Mouse (Mus musculus) NIH3T3 (cell line): ENCODE results near the gene Smad6.

Experiments used
- DNase-seq: peaks from one replicate; pipeline ENCODE4 v3.0.0-alpha.2; 2012; ENCODE audit warnings: low read depth

Smad6 gene

DNA sequence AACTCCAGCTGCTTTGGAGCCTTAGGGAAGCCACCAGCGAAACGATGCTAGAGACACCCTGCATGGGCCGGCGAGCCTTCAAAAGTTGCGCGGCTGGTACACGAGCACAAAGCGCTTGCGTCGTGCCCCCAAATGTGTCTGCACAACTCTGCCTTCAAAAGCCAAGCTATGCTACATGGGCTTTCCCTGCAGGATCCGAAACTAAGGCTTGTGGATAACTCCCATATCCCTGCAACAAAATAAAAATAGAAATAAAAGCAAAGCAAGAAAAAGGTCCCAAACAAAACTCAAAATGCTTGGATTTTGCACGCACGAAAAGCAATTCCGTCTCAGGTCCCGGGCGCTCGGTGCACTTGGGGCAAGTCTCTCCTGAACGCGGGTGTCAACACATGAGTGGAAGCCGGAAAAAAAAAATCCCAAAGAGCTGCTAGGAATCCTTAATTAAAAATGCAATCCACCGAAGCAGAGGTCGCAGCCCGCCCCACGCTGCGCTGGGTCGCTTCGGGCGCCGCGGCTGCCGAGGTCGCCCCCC lies 474 bp downstream of the Smad6 start:
- peak; percentile 48 for DNase-seq

DNA sequence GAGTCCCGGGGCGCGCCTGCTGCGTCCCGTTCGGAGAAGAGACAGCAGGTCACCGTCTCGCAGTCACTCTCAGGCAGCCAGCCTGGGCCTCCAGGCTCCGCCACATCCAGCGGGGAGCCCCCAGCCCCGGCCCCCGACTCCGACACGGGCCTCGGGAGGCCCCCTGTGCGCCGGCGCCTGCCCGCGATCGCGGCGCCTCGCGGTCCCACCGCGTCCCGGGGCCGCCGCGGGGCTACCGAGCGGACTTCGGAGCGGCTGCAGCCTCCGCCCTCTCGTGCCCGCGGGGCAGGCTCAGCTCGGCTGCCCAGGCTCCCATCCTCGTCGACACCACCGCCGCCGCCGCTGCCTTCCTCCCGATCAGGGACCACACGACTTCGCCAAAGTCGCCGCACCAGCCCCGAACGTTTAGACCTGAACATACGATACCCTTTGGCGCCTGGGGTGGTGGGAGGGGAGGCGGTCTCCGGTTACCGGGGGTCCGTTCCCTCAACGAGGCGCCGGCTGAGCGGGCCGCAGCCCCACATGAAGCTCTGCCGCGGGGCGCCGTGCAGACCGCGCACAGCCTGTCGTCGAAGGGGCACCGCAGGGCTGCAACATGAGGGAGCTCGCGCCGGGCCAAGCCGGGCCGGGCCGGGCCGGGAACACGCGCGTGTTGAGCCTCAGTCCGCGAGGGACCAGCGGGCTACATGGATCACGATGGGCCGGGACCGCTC lies 1.1 kb downstream of the Smad6 start:
- peak; percentile 50 for DNase-seq

DNA sequence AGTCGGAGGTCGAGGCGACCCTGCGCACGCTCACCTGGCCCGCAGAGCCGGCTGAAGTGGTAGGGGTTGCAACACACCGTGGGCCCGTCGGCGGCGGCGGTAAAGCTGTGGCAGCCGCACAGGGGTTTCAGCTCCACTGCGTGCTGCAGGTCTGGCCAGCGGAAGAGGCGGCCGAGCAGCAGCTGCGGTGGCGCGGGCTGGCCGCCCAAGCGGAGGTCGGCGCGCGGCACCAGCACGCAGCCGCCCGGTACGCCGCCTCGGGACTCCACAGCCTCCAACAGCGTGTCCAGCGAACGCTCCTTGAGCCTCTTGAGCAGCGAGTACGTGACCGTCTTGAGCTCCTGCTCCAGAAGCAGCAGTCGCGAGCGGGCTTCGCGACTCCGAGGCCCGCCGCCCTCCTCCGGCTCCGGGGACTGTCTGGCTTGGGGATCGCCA lies 1.7 kb downstream of the Smad6 start:
- DNase-seq, result peak; percentile 47

DNA sequence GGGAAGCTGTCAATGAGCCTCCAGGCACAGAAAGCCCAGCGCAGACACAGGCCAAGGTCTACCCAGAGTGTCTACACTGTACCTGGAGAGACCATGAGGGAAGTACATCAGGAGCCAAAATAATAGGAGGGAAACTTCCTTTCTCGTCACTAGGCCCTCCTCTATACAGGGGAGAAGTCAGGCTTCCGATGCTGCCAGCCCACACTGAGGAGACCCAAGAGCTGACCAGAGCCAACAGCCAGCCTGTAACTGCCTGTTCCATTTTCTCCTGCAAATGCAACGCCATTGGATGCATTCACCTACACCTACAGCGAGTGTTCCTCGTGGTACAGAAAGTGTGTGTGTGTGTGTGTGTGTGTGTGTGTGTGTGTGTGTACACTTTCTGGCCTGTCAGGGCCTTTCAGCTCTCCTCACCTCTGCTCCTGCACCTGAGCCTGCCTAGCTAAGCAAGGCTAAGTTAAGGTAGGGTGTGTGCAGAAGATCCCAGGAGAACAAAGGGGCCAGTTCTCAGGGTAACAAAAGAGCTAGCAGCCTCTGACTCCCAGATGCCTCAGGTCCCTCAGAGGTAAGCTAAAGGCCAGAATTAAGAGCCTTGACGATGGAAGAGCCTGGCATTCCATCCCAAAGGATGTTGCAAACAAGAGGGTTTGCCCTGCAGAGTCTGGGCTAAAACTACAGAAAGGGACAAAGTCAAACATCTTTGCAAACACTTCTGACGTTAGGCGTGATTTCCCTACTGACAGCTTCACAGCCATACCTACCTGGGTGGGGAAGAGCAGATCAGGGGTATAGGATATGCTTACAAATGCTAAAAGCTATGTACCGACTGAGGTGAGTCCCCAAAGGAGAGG lies 2.6 kb downstream of the Smad6 start:
- peak; percentile 31 for DNase-seq

DNA sequence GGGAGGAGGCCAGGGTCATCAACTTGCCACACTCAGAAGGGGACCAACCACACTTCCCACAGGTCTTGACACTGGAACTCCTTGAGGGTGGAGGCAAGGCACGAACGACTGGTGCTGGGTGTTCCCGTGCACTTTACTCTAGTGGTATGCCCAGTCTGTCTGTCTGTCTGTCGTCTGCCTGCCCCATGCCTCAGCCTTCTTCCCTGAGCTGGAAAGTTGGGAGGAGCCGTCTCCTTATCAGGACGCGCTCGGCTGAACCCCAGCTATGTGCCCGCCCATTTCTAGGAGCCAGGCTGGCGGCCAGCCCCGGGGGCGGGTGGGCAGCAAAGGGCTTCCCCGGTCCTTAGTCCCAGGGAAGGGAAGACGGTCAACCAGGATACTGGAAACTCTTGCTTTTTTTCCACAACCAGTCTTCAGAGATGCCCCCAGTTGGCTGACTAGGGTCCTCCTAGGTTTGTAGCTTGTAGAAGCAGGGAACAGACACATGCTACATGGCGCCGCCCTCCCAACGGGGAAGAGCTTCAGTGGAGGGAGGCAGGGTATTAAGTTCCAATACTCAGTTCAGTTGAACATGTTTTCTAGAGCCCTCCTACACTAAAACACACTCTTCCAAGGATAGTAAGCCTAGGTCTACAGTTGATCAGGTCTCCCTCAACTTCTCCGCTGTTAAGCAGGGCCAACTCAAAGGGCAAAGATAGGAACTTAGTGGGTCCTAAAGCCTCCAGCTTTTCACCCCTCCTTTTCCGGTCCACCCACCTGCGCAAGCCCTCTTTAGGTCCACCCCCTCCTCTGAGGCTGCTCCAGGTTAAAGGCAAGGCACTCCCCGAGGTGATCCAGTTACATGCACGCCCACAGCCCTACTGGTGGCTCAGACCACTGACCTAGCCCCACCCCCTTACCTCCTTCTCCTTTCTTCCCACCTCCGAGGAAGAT lies 3.7 kb downstream of the Smad6 start:
- DNase-seq, result peak; percentile 67

DNA sequence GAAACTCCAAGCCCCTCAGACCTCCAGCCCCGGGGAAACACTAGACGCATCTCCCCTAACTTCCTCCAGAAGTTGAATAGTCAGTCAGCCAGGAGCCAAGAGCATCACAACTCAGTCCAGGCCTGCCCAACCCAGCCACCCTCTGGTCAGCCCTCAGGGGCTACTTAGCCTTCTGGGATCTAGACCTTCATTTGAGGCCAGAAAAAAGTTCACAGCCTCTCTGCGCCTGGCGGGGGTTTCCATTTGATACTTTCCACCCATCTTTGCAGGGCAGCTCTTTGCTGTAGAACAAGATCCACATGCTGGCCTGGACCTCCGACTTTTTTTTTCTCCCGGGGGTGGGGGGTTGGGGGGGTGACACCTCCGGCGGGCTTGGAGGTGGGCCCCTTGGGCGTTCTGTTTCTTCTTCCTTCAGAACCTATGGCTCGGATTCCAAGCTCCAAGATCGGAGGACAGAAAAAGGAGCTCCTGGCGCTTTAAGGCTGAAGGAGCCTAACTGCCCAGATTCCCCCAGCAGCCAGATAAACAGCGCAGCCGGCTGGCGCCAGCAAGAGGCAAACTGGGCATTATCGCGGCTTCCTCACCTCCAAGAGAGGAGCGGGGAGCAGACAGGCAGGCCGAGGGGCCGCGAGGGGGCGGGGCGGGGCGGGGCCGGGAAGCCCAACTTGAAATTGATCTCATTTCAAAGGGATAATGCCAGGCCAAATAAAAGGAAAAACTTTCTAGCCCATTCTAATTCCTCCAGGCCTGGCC lies 5.0 kb downstream of the Smad6 start:
- peak; percentile 80 for DNase-seq

DNA sequence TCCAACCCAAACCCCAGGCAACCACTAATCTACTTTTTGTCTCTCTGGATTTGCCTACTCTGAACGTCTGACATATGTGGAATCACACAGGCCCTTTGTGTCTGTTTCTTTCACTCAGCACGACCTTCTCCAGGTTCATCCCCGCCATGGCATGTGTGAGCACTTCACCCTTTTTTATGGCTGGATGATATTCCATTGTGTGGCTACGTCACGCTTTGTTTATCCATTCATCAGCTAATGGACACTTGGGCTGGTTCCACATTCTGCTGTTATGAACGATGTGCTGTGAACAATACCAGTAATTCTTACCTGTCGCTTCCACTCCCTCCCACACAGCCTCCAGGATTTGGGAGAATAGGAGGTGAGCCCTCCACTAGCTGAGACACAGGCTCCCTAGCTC lies 5.8 kb downstream of the Smad6 start:
- DNase-seq, result no peak

DNA sequence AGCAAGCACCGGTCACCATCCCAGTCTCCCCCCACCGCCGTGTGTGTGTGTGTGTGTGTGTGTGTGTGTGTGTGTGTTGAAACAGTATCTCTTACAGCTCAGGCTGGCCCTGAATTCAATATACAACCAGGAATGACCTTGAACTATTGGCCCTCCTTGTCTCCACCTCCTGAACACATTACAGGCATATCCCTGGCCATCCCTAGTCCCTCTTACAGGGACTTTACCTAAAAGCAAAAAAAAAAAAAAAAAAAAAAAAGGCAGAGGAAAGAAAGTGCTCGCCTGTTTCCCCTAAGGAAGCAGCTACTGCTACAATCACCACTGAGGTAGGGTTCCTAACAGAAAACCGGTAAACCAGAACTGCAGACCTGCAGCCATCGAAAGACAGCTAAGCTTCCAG lies 7.1 kb downstream of the Smad6 start:
- DNase-seq, result no peak

DNA sequence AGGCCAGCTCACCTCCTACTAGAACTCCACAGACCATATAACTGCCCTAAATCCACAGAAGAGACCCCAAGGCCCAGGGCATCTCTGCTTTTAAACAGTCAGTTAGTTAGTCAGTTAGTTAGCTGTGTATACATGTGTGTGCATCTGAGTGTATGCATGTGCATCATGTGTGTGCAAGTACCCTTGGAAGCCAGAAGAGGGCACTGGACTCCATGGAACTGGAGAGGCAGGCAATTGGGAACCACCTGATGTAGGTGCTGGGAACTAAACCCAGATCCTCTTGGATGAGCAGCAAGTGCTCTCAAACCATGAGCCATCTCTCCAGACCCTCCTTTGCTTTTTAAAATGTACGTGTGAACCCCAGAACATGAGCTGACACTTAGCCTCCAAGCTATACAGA lies 10.5 kb downstream of the Smad6 start:
- no peak for DNase-seq

DNA sequence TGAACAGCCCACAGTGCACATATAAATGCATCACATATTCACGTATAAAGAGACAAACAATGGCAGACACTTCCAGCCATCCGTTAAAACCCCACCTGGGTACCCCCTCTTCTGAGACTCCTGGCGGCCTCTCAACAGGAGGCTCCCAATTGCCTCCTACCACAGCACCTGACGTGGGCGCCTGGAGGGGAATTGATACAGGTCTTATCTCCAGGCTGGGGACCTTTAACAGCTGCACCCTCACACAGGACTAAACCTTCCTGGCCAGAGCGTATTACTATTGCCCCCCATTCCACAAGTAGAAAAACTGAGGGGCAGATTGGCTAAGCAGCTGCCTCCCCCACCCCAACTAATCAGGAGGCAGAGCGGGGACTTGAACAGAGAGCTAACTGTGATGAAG lies 18.9 kb downstream of the Smad6 start:
- DNase-seq, result no peak

DNA sequence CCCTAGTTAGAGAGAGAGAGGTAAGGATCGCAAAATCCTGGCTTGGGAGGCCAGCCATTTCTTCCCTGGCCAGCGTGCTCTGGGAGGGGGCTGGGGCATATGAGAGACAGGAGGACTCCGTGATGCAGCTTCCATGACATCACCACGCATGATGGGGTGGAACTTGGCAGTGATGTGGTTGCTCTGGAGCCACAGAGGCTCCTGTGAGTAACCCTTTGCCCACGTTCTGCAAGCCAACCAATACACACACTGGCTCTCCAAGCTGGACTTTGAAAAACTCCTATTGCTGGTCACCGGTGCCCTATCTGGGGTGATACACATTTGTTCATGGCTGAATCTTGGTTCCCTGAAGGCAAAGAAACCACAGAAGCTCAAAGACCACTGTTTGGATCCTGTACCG lies 20.8 kb downstream of the Smad6 start:
- peak; percentile 31 for DNase-seq

DNA sequence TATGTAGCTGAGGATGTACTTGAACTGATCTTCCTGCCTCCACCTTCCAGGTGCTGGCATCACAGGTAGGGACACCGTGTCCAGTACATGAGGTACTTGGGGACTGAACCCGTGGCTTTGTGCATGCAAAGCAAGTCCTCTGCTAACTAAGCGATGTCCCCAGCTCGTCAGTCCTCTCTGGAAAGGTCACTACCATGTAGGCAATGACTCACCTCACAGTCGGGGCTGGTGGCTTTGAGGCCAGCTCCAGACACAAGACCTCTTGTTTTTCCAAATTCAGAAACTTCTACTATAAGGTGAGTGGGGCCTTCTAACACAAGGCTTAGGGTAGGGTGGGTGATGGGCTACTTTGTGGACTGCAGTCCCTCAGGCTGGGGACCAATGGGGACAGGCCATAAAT lies 21.8 kb downstream of the Smad6 start:
- no peak for DNase-seq

DNA sequence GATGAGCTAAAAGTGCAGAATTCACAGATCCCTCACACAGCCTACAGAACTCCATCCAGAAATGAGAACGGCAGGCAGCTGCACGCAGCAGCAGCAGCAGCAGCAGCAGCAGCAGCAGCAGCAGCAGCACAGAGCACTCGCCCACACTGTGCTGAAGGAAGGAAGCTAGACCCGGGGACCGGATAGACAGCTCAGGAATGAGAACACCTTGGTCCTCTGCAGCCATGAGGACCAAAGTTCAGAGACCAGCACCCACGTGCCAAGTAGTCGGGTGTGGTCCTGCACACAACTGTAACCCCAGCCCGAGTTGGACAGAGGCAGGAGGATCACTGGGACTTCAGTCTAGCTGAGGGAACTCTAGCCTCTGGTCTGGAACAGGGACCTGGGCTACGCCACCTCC lies 22.7 kb downstream of the Smad6 start:
- no peak for DNase-seq

DNA sequence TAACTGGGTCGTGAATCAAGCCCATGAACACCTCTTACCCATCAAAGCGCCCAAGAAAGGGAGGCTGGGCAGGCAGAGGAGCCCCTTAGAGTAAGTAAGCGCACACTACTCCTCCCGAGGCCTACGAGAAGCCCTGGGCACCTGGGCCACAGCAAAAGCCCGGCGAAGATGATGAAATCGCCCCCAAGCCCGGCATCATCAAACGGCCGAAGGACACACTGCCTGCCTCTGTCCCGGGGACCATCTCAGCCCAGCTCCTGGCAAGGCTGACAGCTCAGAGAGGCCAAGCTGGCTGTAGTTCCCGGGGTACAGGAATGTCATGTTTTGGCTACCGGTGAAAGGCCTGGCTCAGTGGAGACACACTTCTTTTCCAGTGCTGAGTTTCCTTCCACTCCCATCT lies 23.8 kb downstream of the Smad6 start:
- DNase-seq, result no peak

DNA sequence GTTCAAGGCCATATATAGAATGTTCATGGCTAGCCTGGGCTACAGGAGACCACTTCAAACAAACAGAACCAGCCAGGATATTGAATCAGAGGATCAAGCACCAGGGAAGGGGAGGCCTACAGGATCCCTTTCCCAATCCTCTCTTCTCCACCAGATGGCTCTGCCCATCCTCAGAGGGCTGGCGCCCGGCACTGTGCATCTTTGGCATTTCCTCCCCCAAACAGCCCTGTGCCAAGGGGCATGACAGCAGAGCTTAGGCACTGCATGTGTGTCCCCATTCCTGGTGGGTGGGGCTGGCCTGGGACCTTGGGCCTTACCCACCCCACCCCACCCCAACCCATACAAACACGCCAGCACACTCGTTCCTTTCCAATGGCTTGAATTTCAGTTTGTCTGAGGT lies 24.4 kb downstream of the Smad6 start:
- DNase-seq, result peak; percentile 43

DNA sequence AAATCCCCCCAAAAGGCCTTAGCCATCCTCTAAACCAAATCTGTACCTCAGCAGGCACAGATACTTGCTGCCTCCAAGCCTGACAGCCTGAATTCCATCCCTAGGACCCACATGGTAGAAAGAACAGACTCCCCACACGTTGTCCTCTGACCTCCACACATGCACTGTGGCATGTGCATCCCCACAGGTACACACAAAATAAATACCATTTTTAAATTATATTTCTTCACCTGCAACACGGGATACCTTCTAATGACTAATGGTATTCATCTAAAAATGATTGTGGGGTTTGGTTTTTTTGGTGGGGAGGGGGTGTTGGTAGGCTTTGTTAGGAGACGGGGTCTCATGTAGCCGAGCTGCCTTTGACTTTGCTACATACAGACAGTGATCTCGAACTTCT lies 28.6 kb downstream of the Smad6 start:
- DNase-seq, result no peak

DNA sequence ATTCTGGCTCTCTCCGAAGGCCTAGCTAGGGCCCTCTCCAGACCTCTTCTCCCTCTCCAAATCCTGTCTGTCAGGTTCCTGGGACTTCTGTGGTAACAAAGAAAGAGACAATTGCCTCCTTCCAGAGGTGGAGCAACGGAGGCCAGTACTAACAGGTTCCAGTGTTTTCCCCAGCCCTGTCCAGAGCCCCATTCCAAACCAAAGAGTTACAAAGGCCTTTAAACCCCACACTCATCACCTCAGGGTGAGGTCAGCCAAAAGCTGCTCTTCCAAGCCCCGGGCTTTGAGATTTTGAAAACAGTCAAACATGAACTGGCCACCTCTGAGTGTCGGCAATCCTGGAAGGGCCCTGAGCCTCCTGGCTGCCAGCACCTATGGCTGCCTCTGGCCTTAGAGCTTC lies 29.1 kb downstream of the Smad6 start:
- DNase-seq, result peak; percentile 26

DNA sequence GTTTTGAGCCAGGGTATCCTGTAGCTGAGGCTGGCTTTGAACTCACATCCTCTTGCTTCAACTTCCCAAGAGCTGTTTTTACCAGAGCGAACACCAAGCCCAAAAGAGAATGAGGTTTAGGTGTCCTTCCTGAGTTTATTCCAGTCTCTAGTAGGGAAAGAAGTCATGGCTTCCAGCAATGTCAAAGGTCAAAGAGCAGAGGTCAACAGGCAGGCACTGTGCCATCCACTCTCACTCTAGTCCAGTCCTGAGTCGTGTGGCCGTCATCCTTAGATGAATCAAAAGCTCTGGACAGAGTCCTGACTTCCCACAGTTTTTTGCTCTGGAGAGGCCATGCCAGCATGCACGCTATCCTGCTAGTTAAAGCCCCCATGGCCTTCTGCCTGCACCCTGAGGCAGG lies 30.7 kb downstream of the Smad6 start:
- DNase-seq, result peak; percentile 41

DNA sequence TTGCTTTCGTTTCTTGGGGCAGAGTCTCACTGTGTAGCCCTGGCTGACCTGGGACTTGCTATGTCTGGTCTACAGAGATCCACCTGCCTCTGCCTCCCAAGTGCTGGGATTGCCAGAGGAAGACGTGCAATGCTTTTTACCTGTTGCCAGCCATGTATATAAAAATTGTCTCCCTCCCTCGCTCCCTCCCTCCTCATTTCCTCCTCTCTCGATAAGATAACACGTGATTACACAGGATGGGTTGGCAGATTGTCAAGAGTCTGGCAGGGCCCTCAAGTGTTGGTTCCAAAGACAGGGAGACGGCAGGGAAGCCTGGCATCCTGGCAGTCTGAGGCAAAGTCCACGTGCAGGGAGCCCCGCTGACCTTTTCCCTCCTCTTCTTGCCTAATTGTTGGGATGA lies 32.2 kb downstream of the Smad6 start:
- DNase-seq, result peak; percentile 23

DNA sequence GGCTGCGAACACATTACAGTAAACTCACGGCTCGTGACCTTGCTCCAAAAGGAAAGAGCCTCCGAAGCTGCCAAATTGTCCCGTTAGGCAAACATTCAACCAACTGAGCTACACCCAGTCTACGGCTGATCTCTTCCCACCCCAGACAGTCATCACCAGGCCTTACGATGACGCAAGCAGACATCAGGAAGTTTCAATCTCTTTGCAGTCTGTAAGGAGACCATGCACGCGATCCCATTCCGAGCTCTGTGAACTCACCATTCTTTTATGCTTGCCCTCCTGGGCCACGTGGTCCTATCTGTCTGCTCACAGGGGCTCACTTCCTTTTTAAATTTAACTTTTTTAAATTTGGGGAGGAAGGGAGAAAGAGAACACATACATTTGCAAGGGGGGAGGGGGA lies 32.6 kb downstream of the Smad6 start:
- peak; percentile 52 for DNase-seq

DNA sequence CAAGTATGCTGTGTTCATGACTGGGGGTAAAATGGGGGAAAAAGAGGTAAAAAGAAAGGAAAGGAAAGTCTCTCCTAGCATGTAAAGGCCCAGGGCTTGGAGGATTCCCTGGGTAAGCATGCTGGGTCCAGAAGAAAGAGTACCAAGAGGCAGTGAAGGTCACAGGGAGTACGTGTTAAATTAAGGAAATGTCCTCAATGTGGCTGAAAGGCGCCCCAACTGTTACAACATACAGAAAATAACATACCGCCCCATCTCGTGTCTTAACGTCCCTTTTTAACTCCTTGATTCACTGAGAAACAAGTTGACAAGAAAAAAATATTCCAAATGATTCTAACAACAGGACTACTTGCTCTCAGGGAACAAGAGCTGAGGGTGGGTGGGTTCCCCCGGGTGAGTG lies 36.7 kb downstream of the Smad6 start:
- no peak for DNase-seq
